Mouse (Mus musculus) forebrain, postnatal 0 days (tissue): ENCODE measurements around the gene Lactbl1. TPM values are rescaled to one million over a fixed set of nuclear protein-coding genes. Genes with fewer than 3 reads are reported as not detected.

ENCODE experiments used
- ATAC-seq: fragments of 200-750 bp; cut with Nextera tagmentation; 2 replicates; pipeline ENCODE4 v1.8.0; 2017; ENCODE audit warnings: mild to moderate bottlenecking, moderate library complexity
- DNase-seq: peaks from one replicate; pipeline ENCODE4 v3.0.0-alpha.2; 2015
- H3K27ac ChIP-seq: fragments of 300-500 bp; sonication (generic); 2 replicates; pipeline ENCODE4 v1.5.1; 2014; ENCODE audit warnings: low read depth, mild to moderate bottlenecking, antibody characterized with exemption, low read length, moderate library complexity, mixed read lengths
- H3K27me3 ChIP-seq: fragments of 300-500 bp; sonication (generic); 2 replicates; pipeline ENCODE4 v1.6.1; 2014; ENCODE audit warnings: mild to moderate bottlenecking, low read length, mixed read lengths; ENCODE audit not compliant: insufficient read depth
- H3K36me3 ChIP-seq: fragments of 300-500 bp; sonication (generic); 2 replicates; pipeline ENCODE4 v1.6.1; 2014; ENCODE audit warnings: mild to moderate bottlenecking, moderate library complexity; ENCODE audit not compliant: insufficient read depth
- H3K4me1 ChIP-seq: fragments of 300-500 bp; sonication (generic); 2 replicates; pipeline ENCODE4 v1.6.1; 2014; ENCODE audit warnings: antibody characterized with exemption; ENCODE audit not compliant: insufficient read depth
- H3K4me2 ChIP-seq: fragments of 300-500 bp; sonication (generic); 2 replicates; pipeline ENCODE4 v1.6.1; 2014; ENCODE audit warnings: low read depth, mild to moderate bottlenecking, moderate library complexity
- H3K4me3 ChIP-seq: fragments of 300-500 bp; sonication (generic); 2 replicates; pipeline ENCODE4 v1.5.1; 2014; ENCODE audit warnings: low read depth, low read length, mixed read lengths
- H3K9ac ChIP-seq: fragments of 300-500 bp; sonication (generic); 2 replicates; pipeline ENCODE4 v1.6.1; 2014; ENCODE audit warnings: mild to moderate bottlenecking
- H3K9me3 ChIP-seq: fragments of 300-500 bp; sonication (generic); 2 replicates; pipeline ENCODE4 v1.6.1; 2016; ENCODE audit warnings: low read length
- CTCF ChIP-seq: sonication (generic); IDR thresholded peaks from 2 replicates; pipeline ENCODE4 v1.5.1; 2016; ENCODE audit warnings: antibody characterized with exemption, control low read depth, low read depth
- WGBS: fragments of 180-500 bp; shearing (Covaris S2); extraction: QIAGEN DNeasy Blood & Tissue Kit; methylation state at CpG from one replicate; pipeline ENCODE4 v1.1.7; 2014; 5-methylcytosine and 5-hydroxymethylcytosine counted together
- polyA plus RNA-seq: library from polyadenylated mRNA; unstranded; fragments of >200 nt; fragmentation: Nextera tagmentation; extraction: Ambion mirVana; gene quantifications from 2 replicates; pipeline ENCODE4 v1.2.1, GENCODE M21; 2015
- total RNA-seq: library from RNA; depleted of rRNA; stranded (reverse); fragments of >200 nt; gene quantifications from 2 replicates; pipeline ENCODE4 v1.2.3, GENCODE M21; 2014

The Lactbl1 gene
- total and polyA plus RNA-seq, 2 experiments from 2014 or later: 0.05 to 0.24 TPM

- no peak overlapping the region for H3K4me3 ChIP-seq
- no peaks in the 10 kb centered on the region for H3K4me1 ChIP-seq
- H3K27me3 ChIP-seq: no peaks in the 10 kb centered on the region
- no peak for ATAC-seq
- no peak for TF ChIP-seq CTCF
- no peak overlapping the region for H3K9ac ChIP-seq
- no peak overlapping the region for H3K4me2 ChIP-seq
- 64% methylated on average over 5 of the region's 5 CpGs for WGBS
- no peaks in the 10 kb centered on the region for H3K9me3 ChIP-seq
- no peak for DNase-seq
- H3K27ac ChIP-seq: no peak overlapping the region
- H3K36me3 ChIP-seq: no peaks in the 10 kb centered on the region
Observed at GRCm38 (mm10) chr4:136636511-136636910, 14.1 kb downstream of the Lactbl1 start.

GRCm38 (mm10) chr4:136636983-136637562, 14.7 kb downstream of the Lactbl1 start:
- peak overlapping the region; percentile 46 for H3K4me3 ChIP-seq
- H3K27me3 ChIP-seq: no peaks in the 10 kb centered on the region
- no peak for DNase-seq
- no peaks in the 10 kb centered on the region for H3K9me3 ChIP-seq
- WGBS: 16% methylated on average over 37 of the region's 37 CpGs
- ATAC-seq: peak; percentile 32
- peak overlapping the region; percentile 78 for H3K27ac ChIP-seq
- peak overlapping the region; percentile 71 for H3K4me2 ChIP-seq
- peak overlapping the region; percentile 74 for H3K9ac ChIP-seq
- no peak for TF ChIP-seq CTCF
- H3K4me1 ChIP-seq: no peaks in the 10 kb centered on the region
- H3K36me3 ChIP-seq: no peaks in the 10 kb centered on the region

GRCm38 (mm10) chr4:136637563-136638229, 15.3 kb downstream of the Lactbl1 start:
- H3K36me3 ChIP-seq: no peaks in the 10 kb centered on the region
- peak overlapping the region; percentile 71 for H3K4me2 ChIP-seq
- no peaks in the 10 kb centered on the region for H3K27me3 ChIP-seq
- peak overlapping the region; percentile 78 for H3K27ac ChIP-seq
- peak overlapping the region; percentile 74 for H3K9ac ChIP-seq
- no peaks in the 10 kb centered on the region for H3K4me1 ChIP-seq
- no peaks in the 10 kb centered on the region for H3K9me3 ChIP-seq
- peak overlapping the region; percentile 46 for H3K4me3 ChIP-seq
- 2% methylated on average over 75 of the region's 76 CpGs for WGBS
- no peak for TF ChIP-seq CTCF
- ATAC-seq (peak; percentile 85), DNase-seq (peak; percentile 96)

GRCm38 (mm10) chr4:136638230-136638750, 15.9 kb downstream of the Lactbl1 start:
- no peaks in the 10 kb centered on the region for H3K27me3 ChIP-seq
- no peaks in the 10 kb centered on the region for H3K36me3 ChIP-seq
- WGBS: 32% methylated on average over 7 of the region's 7 CpGs
- H3K9ac ChIP-seq: peak overlapping the region; percentile 74; the same call in 1 of the 2 replicates
- H3K27ac ChIP-seq: peak overlapping the region; percentile 78; the same call in 1 of the 2 replicates
- no peak for DNase-seq
- no peaks in the 10 kb centered on the region for H3K9me3 ChIP-seq
- peak overlapping the region; percentile 71 for H3K4me2 ChIP-seq
- no peak for TF ChIP-seq CTCF
- H3K4me3 ChIP-seq: peak overlapping the region; percentile 46
- ATAC-seq: no peak
- H3K4me1 ChIP-seq: no peaks in the 10 kb centered on the region

- H3K36me3 ChIP-seq: no peaks in the 10 kb centered on the region
- no peaks in the 10 kb centered on the region for H3K9me3 ChIP-seq
- no peaks in the 10 kb centered on the region for H3K4me1 ChIP-seq
- ATAC-seq (no peak), DNase-seq (peak; percentile 33)
- no peak for TF ChIP-seq CTCF
- 7% methylated on average over 10 of the region's 10 CpGs for WGBS
- H3K4me3 ChIP-seq: no peak overlapping the region
- no peaks in the 10 kb centered on the region for H3K27me3 ChIP-seq
- H3K9ac ChIP-seq: no peak overlapping the region
- peak overlapping the region; percentile 71 for H3K4me2 ChIP-seq
- H3K27ac ChIP-seq: no peak overlapping the region
Observed at GRCm38 (mm10) chr4:136638890-136639289, 16.5 kb downstream of the Lactbl1 start.

- 23% methylated on average over 11 of the region's 11 CpGs for WGBS
- no peaks in the 10 kb centered on the region for H3K27me3 ChIP-seq
- peak; percentile 98 for TF ChIP-seq CTCF
- H3K27ac ChIP-seq: no peak overlapping the region
- H3K9me3 ChIP-seq: no peaks in the 10 kb centered on the region
- 0 out of 2 replicates have a peak, but pooled peaks cover under 1% of the 10 kb centered on the region for H3K36me3 ChIP-seq
- no peak overlapping the region for H3K9ac ChIP-seq
- ATAC-seq: peak; percentile 36; the same call in 1 of the 2 replicates
- no peak overlapping the region for H3K4me3 ChIP-seq
- no peak overlapping the region for H3K4me2 ChIP-seq
- peak; percentile 87 for DNase-seq
- peaks cover 6% of the 10 kb centered on the region; the same call in 1 of the 2 replicates for H3K4me1 ChIP-seq
Observed at GRCm38 (mm10) chr4:136648922-136649479, 26.6 kb downstream of the Lactbl1 start.
